Comparison of ENCODE assay signal across 8 mouse cellular contexts in the genomic region with DNA sequence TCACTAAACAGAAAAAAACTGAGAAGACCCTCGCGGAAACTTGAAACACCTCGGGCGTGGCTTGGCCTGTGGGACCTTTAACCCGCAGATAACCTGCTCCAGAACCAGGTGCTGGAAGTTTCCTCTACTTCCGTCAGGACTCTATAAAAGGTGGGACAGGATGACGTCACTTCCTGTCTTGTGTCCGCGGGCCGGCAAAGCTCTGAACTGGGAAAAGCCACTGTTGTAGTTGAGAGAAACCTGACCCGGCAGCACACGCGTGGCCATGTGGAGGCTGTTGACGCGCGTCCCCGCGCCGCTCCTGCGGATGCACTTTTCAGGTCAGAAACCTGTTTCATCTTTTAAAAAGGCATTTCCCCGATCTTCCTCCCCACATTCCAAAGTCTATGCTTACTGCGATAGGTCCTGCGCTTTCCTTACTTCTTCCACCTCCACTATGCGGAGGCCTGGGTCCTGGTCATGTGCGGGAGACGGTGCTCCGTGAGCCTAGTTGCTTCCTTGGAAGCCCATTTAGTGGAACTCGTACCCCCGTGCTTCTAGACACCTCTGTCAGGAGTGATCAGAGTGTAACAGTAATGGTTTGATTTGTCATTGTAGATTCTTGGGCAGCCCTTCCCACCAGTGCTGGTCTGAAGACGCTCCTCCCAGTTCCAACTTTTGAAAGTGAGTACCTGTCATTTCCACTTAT. TPM values are rescaled to one million over a fixed set of nuclear protein-coding genes. Genes with fewer than 3 reads are reported as not detected.
DNase-seq lines count a peak whose midpoint lies in the region; ATAC-seq and TF ChIP-seq lines count a peak whose summit lies in the region.

A gene (plus strand): TSS at position 187 of the 688 bp plus-strand sequence.

- TF ChIP-seq CTCF in Patski (IDR thresholded peaks at IDR 0.05): no peak

- CTCF ChIA-PET in Patski (lab: Charles Lee): interaction anchor here (1.1 to 3.3 kb wide), 5 partner anchors 49 to 164 kb away, joined by 3 to 31 read pairs (median 22); a partner anchor contains a TSS

- H3K9me3 ChIP-seq in hindbrain, embryonic 13.5 days: no peaks in the 10 kb centered on the region

- peak; percentile 53 for DNase-seq in Patski (ENCODE audit: low read depth, low spot score)
- DNase-seq in cerebellum, postnatal 14 days: peak; percentile 95 to 96
- peak; percentile 82 for DNase-seq in frontal cortex, postnatal 14 days (ENCODE audit: low spot score in 2 of 2)
- peak; percentile 79 to 86 for DNase-seq in layer of hippocampus, postnatal 25 days (ENCODE audit: extremely low spot score in 1 of 2, low spot score in 1 of 2)
- peak; percentile 91 for DNase-seq in lung, postnatal 25 days (ENCODE audit: low spot score)
- peak; percentile 95 for DNase-seq in retina, embryonic 14.5 days (ENCODE audit: low spot score)
- peak; percentile 86 for DNase-seq in thymus, postnatal 4 days

- POLR2A ChIA-PET in Patski (lab: Charles Lee): interaction anchor here (0.8 to 1.1 kb wide), 2 partner anchors 126 to 156 kb away, joined by 3 to 4 read pairs; no protein-coding TSS in a partner anchor

- in situ Hi-C loops in Patski (cut with MboI; ENCODE audit: low pct_unique_long_range_greater_than_20kb): loop anchor here (5.0 kb wide), 1 partner anchor 237 kb away; no protein-coding TSS in a partner anchor

- H3K4me3 ChIP-seq in hindbrain, embryonic 13.5 days: peak within 1 kb of the TSS; percentile 56

- H3K4me2 ChIP-seq in hindbrain, embryonic 13.5 days: peak within 1 kb of the TSS; percentile 84

- H3K4me1 ChIP-seq in hindbrain, embryonic 13.5 days (replicated peaks): peaks cover 11% of the 10 kb centered on the region

- peak within 1 kb of the TSS; percentile 78 for H3K9ac ChIP-seq in hindbrain, embryonic 13.5 days

- peaks cover 26% of the 10 kb centered on the region for H3K36me3 ChIP-seq in hindbrain, embryonic 13.5 days

- 1% methylated on average over 30 of the region's 30 CpGs for WGBS in hindbrain, embryonic 13.5 days

- H3K27ac ChIP-seq in hindbrain, embryonic 13.5 days: peak within 1 kb of the TSS; percentile 40; the same call in 1 of the 2 replicates

- ATAC-seq in Patski: peak; percentile 75
- peak; percentile 94 for ATAC-seq in hindbrain, embryonic 13.5 days (ENCODE audit: low FRiP score)

- H3K27me3 ChIP-seq in Patski: no peaks in the 10 kb centered on the region
- 0 out of 2 replicates have a peak, but pooled peaks cover 6% of the 10 kb centered on the region for H3K27me3 ChIP-seq in hindbrain, embryonic 13.5 days

RNA-seq across cellular contexts. Expression of the gene that starts here (rescaled TPM):
- 76.0 TPM for polyA plus RNA-seq in Patski (2021)
- polyA plus RNA-seq in hindbrain, embryonic 13.5 days (2015; fragmentation: Nextera tagmentation; extraction: Ambion mirVana): 44.3 and 44.9 TPM in 2 replicates
- total RNA-seq in layer of hippocampus, postnatal 25 days (2021): 10 to 100 TPM; 34.2 to 37.6 TPM

Comparison
In these comparisons a context has a peak if more than half of its experiments do, and no peak if none do; other contexts are left out.
1. Peak in every context shown above with its lines: DNase-seq, ATAC-seq, H3K4me3 ChIP-seq and H3K27ac ChIP-seq.